Mouse (Mus musculus): ENCODE measurements around the gene Ranbp3. TPM values are rescaled to one million over a fixed set of nuclear protein-coding genes. Genes with fewer than 3 reads are reported as not detected.

Ranbp3 gene
- total and polyA plus RNA-seq, 3 experiments = 137 to 150 TPM; not detected in 1

DNA sequence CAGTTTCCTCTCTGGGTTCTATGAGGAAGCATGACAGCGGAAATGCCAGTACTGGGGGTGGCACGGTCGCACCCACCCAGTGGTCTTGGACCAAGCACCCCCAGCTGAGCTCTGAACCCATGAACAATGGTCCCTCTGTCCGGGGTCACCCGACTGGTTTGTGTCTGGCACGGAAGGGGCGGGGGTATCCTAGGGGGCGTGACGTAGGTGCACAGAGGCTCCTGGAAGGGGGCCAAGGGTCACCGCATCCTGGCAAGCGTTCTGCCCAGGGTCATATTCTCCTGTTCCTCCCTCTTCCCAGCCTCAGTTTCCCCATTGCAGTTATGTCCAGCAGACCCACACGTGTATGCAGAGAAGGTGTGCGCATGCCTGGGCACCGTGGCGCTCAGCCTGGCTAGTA is 80.4 kb downstream of the Ranbp3 start:
- no peaks in the 10 kb centered on the region; the same call in 1 of the 2 replicates for H3K79me2 ChIP-seq (ENCODE audit: control insufficient read depth, insufficient read depth, low read length, poor library complexity)
- no peak overlapping the region for H3K4me3 ChIP-seq (ENCODE audit: control insufficient read depth in 1 of 2, insufficient read depth in 1 of 2, low read depth in 2 of 2, low read length in 2 of 2)
- no peak overlapping the region for H3K27ac ChIP-seq (ENCODE audit: control insufficient read depth, low read depth, low read length)
- H3K4me1 ChIP-seq (ENCODE audit: control insufficient read depth in 1 of 2, insufficient read depth in 2 of 2, low read length in 2 of 2) = peaks cover 0 to 5% of the 10 kb centered on the region in 2 experiments; a peak in 1 of 4 replicates
- no peak for TF ChIP-seq ZMIZ1 (IDR thresholded peaks at IDR 0.05; ENCODE audit: low read depth, low read length)
- H3K9ac ChIP-seq (ENCODE audit: control insufficient read depth, low read depth, low read length, poor library complexity, severe bottlenecking) = no peak overlapping the region
- H3K27me3 ChIP-seq (ENCODE audit: control insufficient read depth in 1 of 2, insufficient read depth in 2 of 2, low read length in 2 of 2) = no peaks in the 10 kb centered on the region
- no peak for DNase-seq (ENCODE audit: low read depth, low spot score)
- no peaks in the 10 kb centered on the region for H3K9me3 ChIP-seq (replicated peaks; ENCODE audit: insufficient read depth, low read length)
- peaks cover 0 to 3% of the 10 kb centered on the region in 2 experiments; a peak in 1 of 4 replicates for H3K36me3 ChIP-seq (ENCODE audit: control insufficient read depth in 1 of 2, insufficient read depth in 2 of 2, low read length in 2 of 2)

GRCm38 (mm10) chr17:56754271-56755185 is 81.4 kb downstream of the Ranbp3 start:
- Histone ChIP-seq H3K4me3 (ENCODE audit: control insufficient read depth in 1 of 2, insufficient read depth in 1 of 2, low read depth in 2 of 2, low read length in 2 of 2) (no peak overlapping the region), H3K27ac (ENCODE audit: control insufficient read depth, low read depth, low read length) (no peak overlapping the region), H3K9me3 (replicated peaks; ENCODE audit: insufficient read depth, low read length) (no peaks in the 10 kb centered on the region), H3K79me2 (ENCODE audit: control insufficient read depth, insufficient read depth, low read length, poor library complexity) (no peaks in the 10 kb centered on the region; the same call in 1 of the 2 replicates), H3K27me3 (ENCODE audit: control insufficient read depth in 1 of 2, insufficient read depth in 2 of 2, low read length in 2 of 2) (no peaks in the 10 kb centered on the region), H3K36me3 (ENCODE audit: control insufficient read depth in 1 of 2, insufficient read depth in 2 of 2, low read length in 2 of 2) (peaks cover 0 to 3% of the 10 kb centered on the region in 2 experiments; a peak in 1 of 4 replicates), H3K9ac (ENCODE audit: control insufficient read depth, low read depth, low read length, poor library complexity, severe bottlenecking) (no peak overlapping the region), H3K4me1 (ENCODE audit: control insufficient read depth in 1 of 2, insufficient read depth in 2 of 2, low read length in 2 of 2) (peaks cover 0 to 5% of the 10 kb centered on the region in 2 experiments; a peak in 1 of 4 replicates)
- DNase-seq (ENCODE audit: low read depth, low spot score) = no peak
- TF ChIP-seq TAL1 (IDR thresholded peaks at IDR 0.05; ENCODE audit: low read length) = no peak
- TF ChIP-seq MEF2A (IDR thresholded peaks at IDR 0.05; ENCODE audit: extremely low read depth, insufficient replicate concordance, low read depth, low read length, poor library complexity, severe bottlenecking) = no peak
- no peak for TF ChIP-seq TBP (IDR thresholded peaks at IDR 0.05; ENCODE audit: low read depth, low read length)
- no peak for TF ChIP-seq JUND (IDR thresholded peaks at IDR 0.05; ENCODE audit: low read depth, low read length)
- no peak for TF ChIP-seq E2F4 (IDR thresholded peaks at IDR 0.05; ENCODE audit: borderline replicate concordance, low read depth, low read length)

DNA sequence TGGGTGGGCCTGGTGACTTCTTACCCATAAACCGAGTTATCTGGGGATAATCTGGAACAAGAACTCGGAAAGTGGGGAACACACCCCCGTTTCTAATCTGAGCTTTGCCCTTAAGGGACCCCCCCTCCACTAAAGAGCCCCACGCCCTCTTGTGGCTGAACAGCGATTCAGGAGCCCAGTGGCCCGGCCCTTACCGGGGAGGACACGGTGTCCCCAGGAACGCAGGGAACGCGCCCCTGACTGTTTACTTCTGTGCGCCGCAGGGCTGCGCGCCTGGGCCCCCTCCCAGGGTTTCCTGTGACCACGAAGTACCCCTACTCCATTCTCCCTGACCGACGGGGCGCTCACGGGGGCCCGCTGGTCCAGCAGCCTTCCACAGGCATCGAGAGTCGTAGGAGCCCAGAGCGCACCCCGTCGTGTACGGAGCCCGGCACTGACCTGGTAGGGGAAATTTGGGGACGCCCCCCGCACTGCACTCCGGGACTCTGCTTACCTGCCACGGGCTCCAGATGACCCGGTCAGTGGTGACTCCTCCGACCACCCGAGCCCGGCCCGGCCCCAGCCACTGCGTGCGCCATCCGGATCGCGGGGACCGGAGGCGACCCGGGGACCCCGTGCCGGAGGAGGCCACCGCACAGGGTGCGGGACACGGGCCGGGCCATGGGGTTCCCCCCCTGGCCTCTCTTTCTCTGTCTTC is 83.8 kb downstream of the Ranbp3 start:
- peak; percentile 45 for DNase-seq (ENCODE audit: low read depth, low spot score)
- H3K9me3 ChIP-seq (replicated peaks; ENCODE audit: insufficient read depth, low read length) = no peaks in the 10 kb centered on the region
- peak overlapping the region; percentile 47 to 71 for H3K4me3 ChIP-seq (ENCODE audit: control insufficient read depth in 1 of 2, insufficient read depth in 1 of 2, low read depth in 2 of 2, low read length in 2 of 2)
- H3K4me1 ChIP-seq (ENCODE audit: control insufficient read depth in 1 of 2, insufficient read depth in 2 of 2, low read length in 2 of 2) = peaks cover 0 to 14% of the 10 kb centered on the region in 2 experiments; a peak in 3 of 4 replicates
- peaks cover 0 to 3% of the 10 kb centered on the region in 2 experiments; a peak in 1 of 4 replicates for H3K36me3 ChIP-seq (ENCODE audit: control insufficient read depth in 1 of 2, insufficient read depth in 2 of 2, low read length in 2 of 2)
- no peak overlapping the region for H3K27ac ChIP-seq (ENCODE audit: control insufficient read depth, low read depth, low read length)
- H3K9ac ChIP-seq (ENCODE audit: control insufficient read depth, low read depth, low read length, poor library complexity, severe bottlenecking) = peak overlapping the region; percentile 67
- H3K27me3 ChIP-seq (ENCODE audit: control insufficient read depth in 1 of 2, insufficient read depth in 2 of 2, low read length in 2 of 2) = no peaks in the 10 kb centered on the region
- H3K79me2 ChIP-seq (ENCODE audit: control insufficient read depth, insufficient read depth, low read length, poor library complexity) = no peaks in the 10 kb centered on the region; the same call in 1 of the 2 replicates
- TF ChIP-seq SMC3 (IDR thresholded peaks at IDR 0.05; ENCODE audit: low read depth, low read length) = peak; percentile 45
- TF ChIP-seq CHD2 (IDR thresholded peaks at IDR 0.05; ENCODE audit: low read length) = no peak
- no peak for TF ChIP-seq POLR2AphosphoS2 (IDR thresholded peaks at IDR 0.05; ENCODE audit: low read length)
- TF ChIP-seq ZKSCAN1 (IDR thresholded peaks at IDR 0.05; ENCODE audit: low read depth, low read length) = no peak
- TF ChIP-seq JUND (IDR thresholded peaks at IDR 0.05; ENCODE audit: low read depth, low read length) = no peak
- TF ChIP-seq UBTF (IDR thresholded peaks at IDR 0.05; ENCODE audit: borderline replicate concordance, insufficient read depth, low read depth, low read length) = no peak
- TF ChIP-seq CTCF (IDR thresholded peaks at IDR 0.05 in 2 of 3, conservative IDR thresholded peaks at IDR 0.05 in 1 of 3; ENCODE audit: control insufficient read depth in 1 of 3, insufficient read depth in 1 of 3, low read depth in 2 of 3, low read length in 3 of 3, poor library complexity in 1 of 3, severe bottlenecking in 1 of 3) = peak; percentile 32 to 67 (median 55); a peak in 5 of 6 replicates
- TF ChIP-seq TBP (IDR thresholded peaks at IDR 0.05; ENCODE audit: low read depth, low read length) = no peak
- TF ChIP-seq HCFC1 (IDR thresholded peaks at IDR 0.05; ENCODE audit: low read depth, low read length) = no peak
- TF ChIP-seq MXI1 (IDR thresholded peaks at IDR 0.05; ENCODE audit: low read depth, low read length) = no peak; the same call in 1 of the 2 replicates
- TF ChIP-seq RAD21 (IDR thresholded peaks at IDR 0.05; ENCODE audit: low read depth, low read length) = peak; percentile 28
- no peak for TF ChIP-seq ZMIZ1 (IDR thresholded peaks at IDR 0.05; ENCODE audit: low read depth, low read length)
- TF ChIP-seq ZNF384 (IDR thresholded peaks at IDR 0.05; ENCODE audit: low read depth, low read length) = no peak
- no peak for TF ChIP-seq USF1 (IDR thresholded peaks at IDR 0.05; ENCODE audit: low read depth, low read length)
- TF ChIP-seq RCOR1 (IDR thresholded peaks at IDR 0.05; ENCODE audit: low read depth, low read length) = no peak
- TF ChIP-seq ETS1 (IDR thresholded peaks at IDR 0.05; ENCODE audit: low read depth, low read length) = no peak
- TF ChIP-seq POLR2AphosphoS5 (IDR thresholded peaks at IDR 0.05; ENCODE audit: borderline replicate concordance, low read depth, low read length) = no peak
- TF ChIP-seq ZC3H11A (IDR thresholded peaks at IDR 0.05; ENCODE audit: low read depth, low read length) = no peak

Data from MEL (cell line).